8 mouse cellular contexts compared by ENCODE assay signal in the genomic region with DNA sequence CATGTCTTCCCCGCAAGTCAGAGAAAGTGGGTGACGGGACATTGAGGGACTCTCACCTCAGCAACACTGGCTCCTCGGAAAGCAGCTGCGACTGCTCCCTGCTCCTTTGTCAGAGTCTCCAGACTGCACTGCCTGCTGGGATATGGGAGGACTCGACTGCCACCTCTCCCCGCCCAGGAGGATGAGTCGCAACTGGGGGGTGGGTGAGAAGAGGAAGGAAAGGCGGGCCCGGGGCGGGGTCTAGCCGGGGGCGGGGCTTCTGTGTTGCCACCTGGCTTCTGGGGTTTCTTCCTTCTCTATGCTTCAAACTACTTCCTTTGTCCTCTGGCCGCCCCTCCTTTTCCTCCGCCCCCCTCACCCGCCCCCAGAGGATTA. TPM values are rescaled to one million over a fixed set of nuclear protein-coding genes. Genes with fewer than 3 reads are reported as not detected.
A peak's percentile ranks its signal among the peaks of the same experiment; 100 is the strongest.
DNase-seq lines count a peak whose midpoint lies in the region; ATAC-seq and TF ChIP-seq lines count a peak whose summit lies in the region.

A gene (minus strand): TSS at position 137 of the 375 bp plus-strand sequence.

- H3K4me1 ChIP-seq in E14TG2a.4 (replicated peaks; ENCODE audit: low read depth, low read length), result peaks cover 8% of the 10 kb centered on the region; the same call in 1 of the 2 replicates
- H3K4me1 ChIP-seq in forebrain, embryonic 14.5 days (ENCODE audit: control insufficient read depth, insufficient read depth, low read length), result no peaks in the 10 kb centered on the region
- H3K4me1 ChIP-seq in neural tube, embryonic 15.5 days, result peaks cover 3% of the 10 kb centered on the region; the same call in 1 of the 2 replicates

- H3K27me3 ChIP-seq in E14TG2a.4 (ENCODE audit: insufficient read depth, low read length), result no peaks in the 10 kb centered on the region
- H3K27me3 ChIP-seq in forebrain, embryonic 14.5 days (replicated peaks; ENCODE audit: control insufficient read depth, insufficient read depth, low read length), result no peaks in the 10 kb centered on the region
- no peaks in the 10 kb centered on the region for H3K27me3 ChIP-seq in neural tube, embryonic 15.5 days (replicated peaks)

- H3K36me3 ChIP-seq in E14TG2a.4 (ENCODE audit: insufficient read depth, low read length), result no peaks in the 10 kb centered on the region
- H3K36me3 ChIP-seq in forebrain, embryonic 14.5 days (ENCODE audit: control insufficient read depth, insufficient read depth, low read length), result no peaks in the 10 kb centered on the region
- no peaks in the 10 kb centered on the region for H3K36me3 ChIP-seq in neural tube, embryonic 15.5 days

- H3K4me3 ChIP-seq in E14TG2a.4 (replicated peaks; ENCODE audit: low read length), result peak within 1 kb of the TSS; percentile 86
- peak within 1 kb of the TSS; percentile 51 for H3K4me3 ChIP-seq in forebrain, embryonic 14.5 days (ENCODE audit: low read depth, low read length)
- H3K4me3 ChIP-seq in neural tube, embryonic 15.5 days (replicated peaks), result peak within 1 kb of the TSS; percentile 56

- intact Hi-C loops in heart, postnatal 14 days (cut with DNase I), result no loop called here

- peak within 1 kb of the TSS; percentile 82 for H3K27ac ChIP-seq in forebrain, embryonic 14.5 days (ENCODE audit: low read depth, low read length)
- peak within 1 kb of the TSS; percentile 80 for H3K27ac ChIP-seq in neural tube, embryonic 15.5 days (replicated peaks)

- no peak for TF ChIP-seq CTCF in E14TG2a.4 (conservative IDR thresholded peaks at IDR 0.05; ENCODE audit: low read length)

- 43% methylated on average over 10 of the region's 15 CpGs for WGBS in forebrain, embryonic 14.5 days
- 17% methylated on average over 12 of the region's 15 CpGs for WGBS in neural tube, embryonic 15.5 days

- no peaks in the 10 kb centered on the region for H3K9me3 ChIP-seq in E14TG2a.4 (ENCODE audit: low read length)
- no peaks in the 10 kb centered on the region for H3K9me3 ChIP-seq in forebrain, embryonic 14.5 days (replicated peaks; ENCODE audit: control insufficient read depth, low read length)
- no peaks in the 10 kb centered on the region for H3K9me3 ChIP-seq in neural tube, embryonic 15.5 days (replicated peaks)

- peak; percentile 75 for DNase-seq in c-Kit-positive CD71-positive TER-119-positive erythroid progenitor cells, embryonic 14.5 days (ENCODE audit: low spot score)
- DNase-seq in forebrain, embryonic 14.5 days (ENCODE audit: low spot score), result peak; percentile 90
- peak; percentile 87 for DNase-seq in heart, postnatal 14 days
- DNase-seq in layer of hippocampus, adult 11-12 months (ENCODE audit: low spot score), result peak; percentile 82
- peak; percentile 90 to 92 for DNase-seq in lung, adult 18-20 months
- DNase-seq in testis, postnatal 14 days (ENCODE audit: low spot score), result peak; percentile 83

- peak within 1 kb of the TSS; percentile 56 for H3K4me2 ChIP-seq in forebrain, embryonic 14.5 days (ENCODE audit: low read length)
- peak within 1 kb of the TSS; percentile 60 for H3K4me2 ChIP-seq in neural tube, embryonic 15.5 days

- H3K9ac ChIP-seq in forebrain, embryonic 14.5 days (ENCODE audit: low read length), result peak within 1 kb of the TSS; percentile 79
- H3K9ac ChIP-seq in neural tube, embryonic 15.5 days (replicated peaks), result peak within 1 kb of the TSS; percentile 61

- ATAC-seq in forebrain, embryonic 14.5 days, result peak; percentile 98
- ATAC-seq in neural tube, embryonic 15.5 days (ENCODE audit: low FRiP score), result peak; percentile 98

RNA-seq across cellular contexts. Expression of the gene that starts here (rescaled TPM):
- 71.0 and 71.7 TPM in 2 replicates for polyA plus RNA-seq in forebrain, embryonic 14.5 days (2014; fragmentation: Nextera tagmentation; extraction: Ambion mirVana)
- total RNA-seq in heart, postnatal 14 days (2021), result 10 to 100 TPM; 33.3 to 33.5 TPM
- polyA plus RNA-seq in neural tube, embryonic 15.5 days (2015; fragmentation: Nextera tagmentation; extraction: Ambion mirVana), result 38.3 and 38.4 TPM in 2 replicates

Comparison
In these comparisons a context has a peak if more than half of its experiments do, and no peak if none do; other contexts are left out.
1. Peak in every context shown above with its lines: DNase-seq, ATAC-seq, H3K4me3 ChIP-seq and H3K27ac ChIP-seq.